ENCODE assay signal across 10 mouse cellular contexts in genomic region chr8:13530401-13530800, GRCm38 (mm10). TPM values are rescaled to one million over a fixed set of nuclear protein-coding genes. Genes with fewer than 3 reads are reported as not detected.
DNase-seq lines count a peak whose midpoint lies in the region; ATAC-seq and TF ChIP-seq lines count a peak whose summit lies in the region.
"Had no signal": no experiment of that assay in that cellular context is flagged by ENCODE, and none has a peak within 500 bp of the region (broad histone marks: within the 10 kb centered on the region; RNA-seq: fewer than 3 reads in every experiment).

No protein-coding gene starts in this region.

- no peak for TF ChIP-seq CTCF in small intestine, adult 2 months (IDR thresholded peaks at IDR 0.05; ENCODE audit: extremely low read depth, insufficient read length, insufficient replicate concordance, low read depth, low read length)

- 73% methylated on average over 3 of the region's 3 CpGs for WGBS in hindbrain, embryonic 14.5 days
- WGBS in hindbrain, embryonic 10.5 days: 81% methylated on average over 3 of the region's 3 CpGs
- 85% methylated on average over 3 of the region's 3 CpGs for WGBS in midbrain, embryonic 13.5 days
- WGBS in midbrain, embryonic 10.5 days: 87% methylated on average over 3 of the region's 3 CpGs
- WGBS in heart, embryonic 16.5 days: 71% methylated on average over 3 of the region's 3 CpGs
- WGBS in small intestine, adult 2 months: 53% methylated on average over 3 of the region's 3 CpGs

- no peaks in the 10 kb centered on the region for H3K36me3 ChIP-seq in hindbrain, embryonic 14.5 days (replicated peaks; ENCODE audit: control insufficient read depth, insufficient read depth)
- H3K36me3 ChIP-seq in hindbrain, embryonic 10.5 days: no peaks in the 10 kb centered on the region
- no peaks in the 10 kb centered on the region for H3K36me3 ChIP-seq in midbrain, embryonic 13.5 days
- H3K36me3 ChIP-seq in midbrain, embryonic 10.5 days: no peaks in the 10 kb centered on the region
- no peaks in the 10 kb centered on the region for H3K36me3 ChIP-seq in heart, embryonic 16.5 days (ENCODE audit: control insufficient read depth, insufficient read depth)
- no peaks in the 10 kb centered on the region for H3K36me3 ChIP-seq in small intestine, adult 2 months (ENCODE audit: control insufficient read depth, insufficient read depth, low read length)
- H3K36me3 ChIP-seq: liver, embryonic 12.5 days had no signal

- TF ChIP-seq POLR2A in small intestine, adult 2 months (IDR thresholded peaks at IDR 0.05; ENCODE audit: low read depth, low read length): no peak

- H3K9ac ChIP-seq in hindbrain, embryonic 14.5 days: no peak overlapping the region
- no peak overlapping the region for H3K9ac ChIP-seq in midbrain, embryonic 13.5 days (replicated peaks)
- H3K9ac ChIP-seq in heart, embryonic 16.5 days (ENCODE audit: low read length): peak overlapping the region; percentile 23; the same call in 1 of the 2 replicates
- H3K9ac ChIP-seq: liver, embryonic 12.5 days had no signal

- ATAC-seq in hindbrain, embryonic 14.5 days (ENCODE audit: low FRiP score): 0 out of 2 replicates have a peak, but pooled peaks have one; percentile 13
- ATAC-seq in midbrain, embryonic 13.5 days: peak; percentile 27; the same call in 1 of the 2 replicates
- no peak for ATAC-seq in heart, embryonic 16.5 days (replicated peaks; ENCODE audit: extremely low read depth, insufficient read depth, low FRiP score)

- H3K4me3 ChIP-seq in hindbrain, embryonic 14.5 days (replicated peaks; ENCODE audit: low read length): no peak overlapping the region
- no peak overlapping the region for H3K4me3 ChIP-seq in hindbrain, embryonic 10.5 days
- no peak overlapping the region for H3K4me3 ChIP-seq in midbrain, embryonic 13.5 days (replicated peaks)
- H3K4me3 ChIP-seq in midbrain, embryonic 10.5 days: no peak overlapping the region
- H3K4me3 ChIP-seq in heart, embryonic 16.5 days (ENCODE audit: low read length): no peak overlapping the region
- no peak overlapping the region for H3K4me3 ChIP-seq in small intestine, adult 2 months (ENCODE audit: low read depth, low read length)
- H3K4me3 ChIP-seq: liver, embryonic 12.5 days had no signal

- H3K27ac ChIP-seq in hindbrain, embryonic 14.5 days: no peak overlapping the region; the same call in 1 of the 2 replicates
- no peak overlapping the region for H3K27ac ChIP-seq in hindbrain, embryonic 10.5 days
- H3K27ac ChIP-seq in midbrain, embryonic 13.5 days: no peak overlapping the region
- H3K27ac ChIP-seq in midbrain, embryonic 10.5 days (replicated peaks): no peak overlapping the region
- peak overlapping the region; percentile 88 for H3K27ac ChIP-seq in heart, embryonic 16.5 days (ENCODE audit: low read length)
- peak overlapping the region; percentile 24; the same call in 1 of the 2 replicates for H3K27ac ChIP-seq in small intestine, adult 2 months (ENCODE audit: insufficient read depth, low read depth, low read length)
- H3K27ac ChIP-seq: liver, embryonic 12.5 days had no signal

- no peaks in the 10 kb centered on the region for H3K27me3 ChIP-seq in hindbrain, embryonic 14.5 days (ENCODE audit: control insufficient read depth, insufficient read depth, low read length)
- H3K27me3 ChIP-seq in hindbrain, embryonic 10.5 days (ENCODE audit: insufficient read depth, poor library complexity, severe bottlenecking): no peaks in the 10 kb centered on the region
- H3K27me3 ChIP-seq in midbrain, embryonic 13.5 days: no peaks in the 10 kb centered on the region
- H3K27me3 ChIP-seq in midbrain, embryonic 10.5 days (ENCODE audit: low read depth, poor library complexity, severe bottlenecking): no peaks in the 10 kb centered on the region
- H3K27me3 ChIP-seq in heart, embryonic 16.5 days (ENCODE audit: control insufficient read depth, insufficient read depth, low read length): no peaks in the 10 kb centered on the region
- no peaks in the 10 kb centered on the region for H3K27me3 ChIP-seq in small intestine, adult 2 months (ENCODE audit: control insufficient read depth, insufficient read depth, low read length)
- H3K27me3 ChIP-seq: liver, embryonic 12.5 days; Patski had no signal

- peaks cover 14% of the 10 kb centered on the region for H3K4me1 ChIP-seq in hindbrain, embryonic 14.5 days (replicated peaks; ENCODE audit: control insufficient read depth, insufficient read depth, low read length)
- 0 out of 2 replicates have a peak, but pooled peaks cover 12% of the 10 kb centered on the region for H3K4me1 ChIP-seq in hindbrain, embryonic 10.5 days (replicated peaks)
- peaks cover 20% of the 10 kb centered on the region; the same call in 1 of the 2 replicates for H3K4me1 ChIP-seq in midbrain, embryonic 13.5 days (replicated peaks)
- no peaks in the 10 kb centered on the region for H3K4me1 ChIP-seq in midbrain, embryonic 10.5 days
- peaks cover 35% of the 10 kb centered on the region for H3K4me1 ChIP-seq in heart, embryonic 16.5 days (ENCODE audit: control insufficient read depth, insufficient read depth, low read length)
- H3K4me1 ChIP-seq in small intestine, adult 2 months (ENCODE audit: control insufficient read depth, insufficient read depth, insufficient read length, low read length): peaks cover 35% of the 10 kb centered on the region
- H3K4me1 ChIP-seq: liver, embryonic 12.5 days had no signal

- no peak overlapping the region for H3K4me2 ChIP-seq in hindbrain, embryonic 14.5 days (replicated peaks)
- H3K4me2 ChIP-seq in midbrain, embryonic 13.5 days (replicated peaks): no peak overlapping the region
- H3K4me2 ChIP-seq in heart, embryonic 16.5 days (ENCODE audit: low read depth, low read length): peak overlapping the region; percentile 22; the same call in 1 of the 2 replicates
- H3K4me2 ChIP-seq: liver, embryonic 12.5 days had no signal

- no peak for DNase-seq in hindbrain, embryonic 14.5 days (ENCODE audit: low spot score)
- DNase-seq in hindbrain, embryonic 10.5 days (ENCODE audit: low spot score): no peak
- no peak for DNase-seq in midbrain, embryonic 10.5 days (ENCODE audit: low spot score)
- no peak for DNase-seq in B cell, adult 2 months
- DNase-seq in urinary bladder, postnatal 4 days (ENCODE audit: low spot score in 2 of 2): no peak

- 0 out of 2 replicates have a peak, but pooled peaks cover 6% of the 10 kb centered on the region for H3K9me3 ChIP-seq in hindbrain, embryonic 14.5 days (ENCODE audit: control insufficient read depth, low read length)
- peaks cover 5% of the 10 kb centered on the region; the same call in 1 of the 2 replicates for H3K9me3 ChIP-seq in hindbrain, embryonic 10.5 days
- peaks cover 4% of the 10 kb centered on the region; the same call in 1 of the 2 replicates for H3K9me3 ChIP-seq in midbrain, embryonic 13.5 days
- H3K9me3 ChIP-seq in midbrain, embryonic 10.5 days (replicated peaks): peaks cover 9% of the 10 kb centered on the region
- peaks cover 5% of the 10 kb centered on the region for H3K9me3 ChIP-seq in heart, embryonic 16.5 days (replicated peaks; ENCODE audit: control insufficient read depth, low read length)

RNA-seq across cellular contexts. Expression of gene 1700029H14Rik, which starts 31.9 kb away (rescaled TPM):
- polyA plus RNA-seq in hindbrain, embryonic 14.5 days (2014; fragmentation: Nextera tagmentation; extraction: Ambion mirVana): not detected in 2 replicates
- not detected in 2 replicates for polyA plus RNA-seq in hindbrain, embryonic 10.5 days (2016; fragmentation: Nextera tagmentation; extraction: Ambion mirVana)
- polyA plus RNA-seq in midbrain, embryonic 13.5 days (2015; fragmentation: Nextera tagmentation; extraction: Ambion mirVana): not detected in 2 replicates
- not detected in 2 replicates for polyA plus RNA-seq in midbrain, embryonic 10.5 days (2016; fragmentation: Nextera tagmentation; extraction: Ambion mirVana)
- not detected in 2 replicates for polyA plus RNA-seq in heart, embryonic 16.5 days (2015; fragmentation: Nextera tagmentation; extraction: Ambion mirVana)
- not detected in 2 replicates for polyA plus RNA-seq in small intestine, adult 2 months (2012; rRNA removed)
- polyA plus RNA-seq: liver, embryonic 12.5 days; Patski had no signal

RNA-seq across cellular contexts. Expression of gene Gas6, which starts 36.1 kb away (rescaled TPM):
- 34.7 and 36.2 TPM in 2 replicates for polyA plus RNA-seq in hindbrain, embryonic 14.5 days (2014; fragmentation: Nextera tagmentation; extraction: Ambion mirVana)
- 12.9 and 15.8 TPM in 2 replicates for polyA plus RNA-seq in hindbrain, embryonic 10.5 days (2016; fragmentation: Nextera tagmentation; extraction: Ambion mirVana)
- 13.8 and 15.9 TPM in 2 replicates for polyA plus RNA-seq in midbrain, embryonic 13.5 days (2015; fragmentation: Nextera tagmentation; extraction: Ambion mirVana)
- 8.9 and 14.6 TPM in 2 replicates for polyA plus RNA-seq in midbrain, embryonic 10.5 days (2016; fragmentation: Nextera tagmentation; extraction: Ambion mirVana)
- 268 and 275 TPM in 2 replicates for polyA plus RNA-seq in heart, embryonic 16.5 days (2015; fragmentation: Nextera tagmentation; extraction: Ambion mirVana)
- polyA plus RNA-seq in small intestine, adult 2 months (2012; rRNA removed): 42.6 and 58.3 TPM in 2 replicates

Comparison
In these comparisons a context has a peak if more than half of its experiments do, and no peak if none do; other contexts are left out.
1. H3K27ac ChIP-seq: peak in heart, embryonic 16.5 days (single experiment) and small intestine, adult 2 months (single experiment); none in hindbrain, embryonic 14.5 days (single experiment), hindbrain, embryonic 10.5 days (single experiment), midbrain, embryonic 13.5 days (single experiment) and midbrain, embryonic 10.5 days (single experiment).